Mouse (Mus musculus) limb, embryonic 11.5 days (tissue): ENCODE data around the gene 4930544D05Rik. TPM values are rescaled to one million over a fixed set of nuclear protein-coding genes. Genes with fewer than 3 reads are reported as not detected.

Experiments
- ATAC-seq: fragments of 200-750 bp; cut with Nextera tagmentation; 2 replicates; pipeline ENCODE4 v1.8.0; 2017; ENCODE audit warnings: low read depth; ENCODE audit not compliant: insufficient number of reproducible peaks, low FRiP score, low TSS enrichment
- DNase-seq: peaks from one replicate; pipeline ENCODE4 v3.0.0-alpha.2; 2015; ENCODE audit warnings: low spot score
- H3K27ac ChIP-seq: fragments of 300-500 bp; sonication (generic); replicated peaks from 2 replicates; pipeline ENCODE4 v1.5.1; 2014; ENCODE audit warnings: low read depth, mild to moderate bottlenecking, low read length
- H3K27me3 ChIP-seq: fragments of 300-500 bp; sonication (generic); 2 replicates; pipeline ENCODE4 v1.6.1; 2014; ENCODE audit warnings: mild to moderate bottlenecking, low read length, mixed read lengths; ENCODE audit not compliant: control insufficient read depth, insufficient read depth
- H3K36me3 ChIP-seq: fragments of 300-500 bp; sonication (generic); 2 replicates; pipeline ENCODE4 v1.6.1; 2014; ENCODE audit warnings: mild to moderate bottlenecking, low read length, moderate library complexity, mixed read lengths; ENCODE audit not compliant: control insufficient read depth, insufficient read depth
- H3K4me1 ChIP-seq: fragments of 300-500 bp; sonication (generic); 2 replicates; pipeline ENCODE4 v1.6.1; 2014; ENCODE audit warnings: low read length, mixed read lengths; ENCODE audit not compliant: control insufficient read depth, insufficient read depth
- H3K4me2 ChIP-seq: fragments of 300-500 bp; sonication (generic); 2 replicates; pipeline ENCODE4 v1.6.1; 2014; ENCODE audit warnings: low read depth, mild to moderate bottlenecking, moderate library complexity; ENCODE audit not compliant: severe bottlenecking
- H3K4me3 ChIP-seq: fragments of 300-500 bp; sonication (generic); 2 replicates; pipeline ENCODE4 v1.5.1; 2014; ENCODE audit warnings: low read depth, low read length
- H3K9ac ChIP-seq: fragments of 300-500 bp; sonication (generic); 2 replicates; pipeline ENCODE4 v1.6.1; 2014; ENCODE audit warnings: mild to moderate bottlenecking, low read length
- H3K9me3 ChIP-seq: fragments of 300-500 bp; sonication (generic); 2 replicates; pipeline ENCODE4 v1.6.1; 2016; ENCODE audit warnings: low read length; ENCODE audit not compliant: control insufficient read depth
- WGBS: fragments of 180-500 bp; shearing (Covaris S2); extraction: QIAGEN DNeasy Blood & Tissue Kit; methylation state at CpG from one replicate; pipeline ENCODE4 v1.1.7; 2014; 5-methylcytosine and 5-hydroxymethylcytosine counted together
- polyA plus RNA-seq: library from polyadenylated mRNA; unstranded; fragments of >200 nt; fragmentation: Nextera tagmentation; extraction: Ambion mirVana; gene quantifications from 2 replicates; pipeline ENCODE4 v1.2.1, GENCODE M21; 2014

Gene 4930544D05Rik
- polyA plus RNA-seq, 1 experiment from 2014 or later: not detected

- under 1% methylated on average over 52 of the region's 63 CpGs for WGBS
- Histone ChIP-seq H3K27ac (peak overlapping the region; percentile 97), H3K4me1 (peaks cover 41% of the 10 kb centered on the region), H3K4me2 (peak overlapping the region; percentile 96), H3K9ac (peak overlapping the region; percentile 98), H3K9me3 (no peaks in the 10 kb centered on the region), H3K27me3 (no peaks in the 10 kb centered on the region), H3K4me3 (peak overlapping the region; percentile 100), H3K36me3 (peaks cover 28% of the 10 kb centered on the region)
- ATAC-seq (peak; percentile 33), DNase-seq (peak; percentile 84)
These were observed 37.9 kb downstream of the 4930544D05Rik start for GRCm38 (mm10) chr11:70653345-70654197.

- H3K27me3 ChIP-seq: no peaks in the 10 kb centered on the region
- DNase-seq (peak; percentile 83), ATAC-seq (peak; percentile 11; the same call in 1 of the 2 replicates)
- WGBS: under 1% methylated on average over 54 of the region's 61 CpGs
- H3K4me1 ChIP-seq: peaks cover 36% of the 10 kb centered on the region
- H3K4me3 ChIP-seq: peak within 1 kb of the TSS; percentile 100
- H3K9ac ChIP-seq: peak within 1 kb of the TSS; percentile 98
- no peaks in the 10 kb centered on the region for H3K9me3 ChIP-seq
- peaks cover 20% of the 10 kb centered on the region for H3K36me3 ChIP-seq
- peak within 1 kb of the TSS; percentile 97 for H3K27ac ChIP-seq
- peak within 1 kb of the TSS; percentile 96 for H3K4me2 ChIP-seq
These were observed 38.7 kb downstream of the 4930544D05Rik start, which contains the start of gene Pfn1 for GRCm38 (mm10) chr11:70654198-70654922. Gene Pfn1, minus strand, starts transcription at chr11:70654644.

GRCm38 (mm10) chr11:70654923-70655570 is 39.4 kb downstream of the 4930544D05Rik start:
- Histone ChIP-seq H3K9me3 (no peaks in the 10 kb centered on the region), H3K27ac (peak overlapping the region; percentile 97), H3K4me2 (peak overlapping the region; percentile 96), H3K9ac (peak overlapping the region; percentile 98), H3K4me3 (peak overlapping the region; percentile 100), H3K27me3 (no peaks in the 10 kb centered on the region), H3K36me3 (peaks cover 17% of the 10 kb centered on the region), H3K4me1 (peaks cover 36% of the 10 kb centered on the region)
- ATAC-seq: peak; percentile 32; the same call in 1 of the 2 replicates
- DNase-seq: peak; percentile 87
- WGBS: under 1% methylated on average over 48 of the region's 48 CpGs

- peaks cover 34% of the 10 kb centered on the region for H3K4me1 ChIP-seq
- peak; percentile 13; the same call in 1 of the 2 replicates for ATAC-seq
These were observed 40.2 kb downstream of the 4930544D05Rik start for GRCm38 (mm10) chr11:70655571-70656455.

GRCm38 (mm10) chr11:70656456-70656927 is 40.8 kb downstream of the 4930544D05Rik start:
- Histone ChIP-seq H3K4me2 (peak overlapping the region; percentile 96), H3K27me3 (no peaks in the 10 kb centered on the region), H3K27ac (peak overlapping the region; percentile 97), H3K9ac (peak overlapping the region; percentile 98), H3K36me3 (peaks cover 8% of the 10 kb centered on the region), H3K4me3 (peak overlapping the region; percentile 100), H3K4me1 (peaks cover 29% of the 10 kb centered on the region), H3K9me3 (no peaks in the 10 kb centered on the region)
- DNase-seq (peak; percentile 81), ATAC-seq (peak; percentile 70)
- WGBS: 2% methylated on average over 16 of the region's 16 CpGs

More at GRCm38 (mm10) chr11:70655571-70656455, 40.2 kb downstream of the 4930544D05Rik start:
- H3K27me3 ChIP-seq: no peaks in the 10 kb centered on the region
- H3K9ac ChIP-seq: peak overlapping the region; percentile 98
- H3K36me3 ChIP-seq: peaks cover 15% of the 10 kb centered on the region
- WGBS: under 1% methylated on average over 61 of the region's 61 CpGs
- H3K27ac ChIP-seq: peak overlapping the region; percentile 97
- H3K9me3 ChIP-seq: no peaks in the 10 kb centered on the region
- H3K4me2 ChIP-seq: peak overlapping the region; percentile 96
- DNase-seq: peak; percentile 79
- peak overlapping the region; percentile 100 for H3K4me3 ChIP-seq

- 2% methylated on average over 3 of the region's 3 CpGs for WGBS
- H3K4me1 ChIP-seq: peaks cover 27% of the 10 kb centered on the region
- DNase-seq: no peak
- ATAC-seq: 0 out of 2 replicates have a peak, but pooled peaks have one; percentile 18
- peak within 1 kb of the TSS; percentile 100 for H3K4me3 ChIP-seq
- H3K4me2 ChIP-seq: peak within 1 kb of the TSS; percentile 96
- H3K27me3 ChIP-seq: no peaks in the 10 kb centered on the region
- H3K36me3 ChIP-seq: peaks cover 6% of the 10 kb centered on the region
- H3K9ac ChIP-seq: peak within 1 kb of the TSS; percentile 98
- no peaks in the 10 kb centered on the region for H3K9me3 ChIP-seq
- peak within 1 kb of the TSS; percentile 97 for H3K27ac ChIP-seq
These were observed 41.3 kb downstream of the 4930544D05Rik start, which contains the start of gene Eno3 for GRCm38 (mm10) chr11:70656964-70657363. Gene Eno3, plus strand, starts transcription at chr11:70657202.

GRCm38 (mm10) chr11:70657573-70657972 is 41.9 kb downstream of the 4930544D05Rik start:
- ATAC-seq: no peak
- Histone ChIP-seq H3K4me1 (peaks cover 25% of the 10 kb centered on the region), H3K36me3 (peaks cover 5% of the 10 kb centered on the region; the same call in 1 of the 2 replicates), H3K27ac (peak overlapping the region; percentile 97), H3K4me3 (no peak overlapping the region), H3K4me2 (peak overlapping the region; percentile 96), H3K9ac (no peak overlapping the region), H3K9me3 (no peaks in the 10 kb centered on the region), H3K27me3 (no peaks in the 10 kb centered on the region)
- WGBS: 56% methylated on average over 6 of the region's 6 CpGs
- no peak for DNase-seq
